Mouse (Mus musculus) liver, embryonic 13.5 days (tissue): Measurements from ENCODE around the gene Casp7. TPM values are rescaled to one million over a fixed set of nuclear protein-coding genes. Genes with fewer than 3 reads are reported as not detected.
"Not testable (repeated sequence)": the region's sequence is repeated elsewhere in the genome, so short reads cannot be mapped to it uniquely, and the experiment has no call there.

Experiments used
- ATAC-seq: fragments of 200-750 bp; cut with Nextera tagmentation; 2 replicates; pipeline ENCODE4 v1.8.0; 2017; ENCODE audit warnings: low read depth, mild to moderate bottlenecking, moderate number of reproducible peaks, moderate library complexity
- DNase-seq: peaks from one replicate; pipeline ENCODE4 v3.0.0; 2022
- H3K27ac ChIP-seq: fragments of 300-500 bp; sonication (generic); 2 replicates; pipeline ENCODE4 v1.5.1; 2015; ENCODE audit warnings: moderate library complexity, mild to moderate bottlenecking, inconsistent platforms
- H3K27me3 ChIP-seq: fragments of 300-500 bp; sonication (generic); 2 replicates; pipeline ENCODE4 v1.6.1; 2015; ENCODE audit warnings: mild to moderate bottlenecking, inconsistent platforms
- H3K36me3 ChIP-seq: fragments of 300-500 bp; sonication (generic); 2 replicates; pipeline ENCODE4 v1.6.1; 2015; ENCODE audit warnings: mild to moderate bottlenecking, inconsistent platforms
- H3K4me1 ChIP-seq: fragments of 300-500 bp; sonication (generic); replicated peaks from 2 replicates; pipeline ENCODE4 v1.6.1; 2015; ENCODE audit warnings: inconsistent platforms
- H3K4me2 ChIP-seq: fragments of 300-500 bp; sonication (generic); 2 replicates; pipeline ENCODE4 v1.6.1; 2015; ENCODE audit warnings: inconsistent platforms, mild to moderate bottlenecking, moderate library complexity
- H3K4me3 ChIP-seq: fragments of 300-500 bp; sonication (generic); replicated peaks from 2 replicates; pipeline ENCODE4 v1.5.1; 2015; ENCODE audit warnings: mild to moderate bottlenecking, inconsistent platforms
- H3K9ac ChIP-seq: fragments of 300-500 bp; sonication (generic); 2 replicates; pipeline ENCODE4 v1.6.1; 2015; ENCODE audit warnings: mild to moderate bottlenecking, inconsistent platforms
- H3K9me3 ChIP-seq: fragments of 300-500 bp; sonication (generic); replicated peaks from 2 replicates; pipeline ENCODE4 v1.6.1; 2016; ENCODE audit warnings: inconsistent platforms
- whole genome bisulfite sequencing: fragments of 180-500 bp; shearing (Covaris S2); methylation state at CpG from one replicate; pipeline ENCODE4 v1.1.7; 2015; ENCODE audit not compliant: insufficient replicate concordance; 5-methylcytosine and 5-hydroxymethylcytosine counted together
- polyA plus RNA-seq: library from polyadenylated mRNA; unstranded; fragments of >200 nt; fragmentation: Nextera tagmentation; extraction: Ambion mirVana; gene quantifications from 2 replicates; pipeline ENCODE4 v1.2.1, GENCODE M21; 2015

Casp7 gene
- 15.0 and 15.4 TPM in 2 replicates for polyA plus RNA-seq

GRCm38 (mm10) chr19:56396669-56397621 is at the start of gene Casp7:
Gene Casp7 (plus strand): TSS chr19:56397129.
- Histone ChIP-seq H3K36me3 (no peaks in the 10 kb centered on the region), H3K4me2 (peak within 1 kb of the TSS; percentile 98), H3K4me3 (peak within 1 kb of the TSS; percentile 81), H3K27me3 (no peaks in the 10 kb centered on the region), H3K4me1 (peaks cover 86% of the 10 kb centered on the region), H3K9ac (peak within 1 kb of the TSS; percentile 89), H3K27ac (peak within 1 kb of the TSS; percentile 79), H3K9me3 (no peaks in the 10 kb centered on the region)
- peak; percentile 64 for ATAC-seq
- WGBS, result under 1% methylated on average over 76 of the region's 78 CpGs
- peak; percentile 48 for DNase-seq

DNA sequence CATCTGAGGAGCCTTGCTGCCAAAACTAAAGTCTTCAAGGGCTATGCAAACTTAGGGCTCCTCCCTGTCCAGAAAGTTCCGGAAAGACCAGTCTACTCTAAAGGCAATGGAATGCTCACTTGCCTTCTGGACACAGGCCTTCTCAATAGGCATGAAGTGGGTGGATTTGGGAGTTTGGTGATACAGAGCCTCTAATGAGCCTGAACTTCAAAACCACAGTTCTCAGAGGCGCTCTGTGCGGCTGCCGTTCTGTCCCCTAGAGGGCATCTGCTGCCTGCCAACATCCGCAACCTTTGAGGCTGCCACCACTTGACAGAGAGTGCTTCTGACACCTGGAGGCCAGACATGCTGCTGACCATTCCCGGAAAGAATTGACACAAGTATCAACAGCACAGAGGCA is 47.6 kb upstream of the Casp7 start:
- WGBS, result 35% methylated on average over 6 of the region's 6 CpGs

GRCm38 (mm10) chr19:56353689-56354088 is 43.2 kb upstream of the Casp7 start:
- Histone ChIP-seq H3K4me1 (no peaks in the 10 kb centered on the region; the same call in 1 of the 2 replicates), H3K4me2 (no peak overlapping the region), H3K27ac (no peak overlapping the region), H3K9me3 (0 out of 2 replicates have a peak, but pooled peaks cover 6% of the 10 kb centered on the region), H3K36me3 (no peaks in the 10 kb centered on the region), H3K27me3 (no peaks in the 10 kb centered on the region), H3K9ac (no peak overlapping the region), H3K4me3 (no peak overlapping the region)
- 65% methylated on average over 10 of the region's 10 CpGs for WGBS
- no peak for ATAC-seq
- DNase-seq, result no peak

More for the DNA sequence above, 47.6 kb upstream of the Casp7 start:
- Histone ChIP-seq H3K9me3 (0 out of 2 replicates have a peak, but pooled peaks cover 6% of the 10 kb centered on the region), H3K9ac (no peak overlapping the region), H3K4me1 (no peaks in the 10 kb centered on the region), H3K27ac (no peak overlapping the region), H3K4me2 (no peak overlapping the region), H3K4me3 (no peak overlapping the region), H3K36me3 (no peaks in the 10 kb centered on the region), H3K27me3 (no peaks in the 10 kb centered on the region)
- ATAC-seq, result no peak
- DNase-seq, result no peak

DNA sequence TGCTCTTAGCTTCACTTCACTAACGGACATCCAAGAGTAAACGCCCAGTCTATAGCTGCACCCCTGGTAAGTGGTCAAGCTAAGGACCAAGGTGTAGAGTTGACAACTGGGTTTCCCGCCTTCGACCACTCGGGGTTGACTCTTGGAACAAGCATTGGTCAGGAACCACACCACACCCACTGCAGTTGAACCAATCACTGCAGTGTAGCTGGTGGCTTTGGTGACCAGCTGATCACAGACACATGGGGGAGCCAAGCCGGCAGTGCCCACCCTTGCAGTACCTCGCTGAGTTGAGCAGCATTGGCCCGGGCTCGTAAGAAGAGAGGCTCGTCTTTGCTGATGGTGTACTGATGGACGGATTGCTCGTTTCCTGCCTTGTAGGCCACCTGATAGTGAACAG is 41.7 kb upstream of the Casp7 start:
- no peaks in the 10 kb centered on the region for H3K27me3 ChIP-seq
- H3K4me3 ChIP-seq, result no peak overlapping the region
- H3K27ac ChIP-seq, result no peak overlapping the region
- ATAC-seq (no peak), DNase-seq (no peak)
- no peaks in the 10 kb centered on the region for H3K36me3 ChIP-seq
- H3K9me3 ChIP-seq, result 0 out of 2 replicates have a peak, but pooled peaks cover 6% of the 10 kb centered on the region
- 74% methylated on average over 12 of the region's 12 CpGs for WGBS
- H3K4me1 ChIP-seq, result no peaks in the 10 kb centered on the region; the same call in 1 of the 2 replicates
- H3K4me2 ChIP-seq, result no peak overlapping the region
- no peak overlapping the region for H3K9ac ChIP-seq

DNA sequence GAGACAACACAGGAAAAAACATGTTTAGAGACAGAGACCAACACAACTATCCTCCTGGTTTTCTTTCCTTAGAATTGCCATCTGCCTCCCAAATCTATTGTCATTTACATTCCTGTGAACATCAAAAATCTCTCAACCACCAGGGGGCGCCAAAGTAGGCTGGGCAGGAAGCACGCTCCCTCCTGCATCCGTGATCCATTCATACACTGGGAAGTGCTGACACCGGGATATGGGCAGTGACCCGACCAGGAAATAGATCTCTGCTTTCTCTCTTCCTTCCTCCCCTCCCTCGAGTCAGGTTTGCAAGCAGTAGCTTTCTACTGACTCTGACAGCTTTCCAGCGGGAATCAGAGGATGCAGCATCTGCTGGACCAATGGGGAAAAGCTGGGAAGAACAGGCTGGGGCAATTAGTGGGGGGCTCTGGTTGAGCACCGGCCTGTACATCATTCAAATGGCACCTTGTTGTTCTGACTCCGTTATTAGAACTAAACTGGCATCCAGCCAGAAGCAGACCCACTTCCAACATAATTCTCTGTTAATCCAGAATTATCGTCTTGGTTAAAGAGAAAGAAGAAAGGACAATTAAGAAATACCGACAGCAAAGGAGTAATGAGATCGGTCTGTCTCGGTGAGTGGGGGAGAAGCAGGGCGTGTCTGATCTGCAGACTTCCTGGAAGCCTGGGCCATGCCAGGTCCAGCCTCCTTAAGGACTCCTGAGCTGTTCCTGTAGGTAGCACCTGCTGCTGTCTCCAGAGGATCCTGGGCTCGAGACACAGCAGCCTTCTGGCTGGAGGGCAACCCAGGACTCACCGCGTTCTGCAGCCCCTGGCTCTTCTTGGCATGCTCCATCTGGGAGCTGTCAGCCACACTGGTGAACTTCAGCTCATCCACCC is 40.2 kb upstream of the Casp7 start:
- Histone ChIP-seq H3K4me3 (no peak overlapping the region), H3K4me1 (no peaks in the 10 kb centered on the region; the same call in 1 of the 2 replicates), H3K4me2 (0 out of 2 replicates have a peak overlapping the region, but pooled peaks have one; percentile 3), H3K27ac (no peak overlapping the region), H3K27me3 (no peaks in the 10 kb centered on the region), H3K36me3 (no peaks in the 10 kb centered on the region), H3K9me3 (0 out of 2 replicates have a peak, but pooled peaks cover 6% of the 10 kb centered on the region), H3K9ac (no peak overlapping the region)
- ATAC-seq, result no peak
- peak; percentile 41 for DNase-seq
- WGBS, result 32% methylated on average over 17 of the region's 17 CpGs

DNA sequence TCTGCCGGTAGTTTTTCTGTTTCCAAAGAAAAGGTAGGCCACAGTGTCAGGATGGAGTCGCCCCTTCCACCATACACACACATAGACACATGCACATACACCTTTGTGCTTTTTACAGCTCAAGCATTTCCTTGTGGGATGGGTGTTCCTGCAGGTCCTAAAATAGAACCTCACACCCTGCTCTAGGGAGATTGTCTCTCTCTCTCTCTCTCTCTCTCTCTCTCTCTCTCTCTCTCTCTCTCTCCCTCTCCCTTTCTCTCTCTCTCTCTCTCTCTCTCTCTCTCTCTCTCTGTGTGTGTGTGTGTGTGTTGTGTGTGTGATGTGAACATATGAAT is 39.6 kb upstream of the Casp7 start:
- 61% methylated on average over 2 of the region's 2 CpGs for WGBS
- not testable (repeated sequence) for H3K36me3 ChIP-seq, H3K4me3 ChIP-seq, H3K27me3 ChIP-seq, DNase-seq, H3K9ac ChIP-seq, H3K4me2 ChIP-seq, H3K27ac ChIP-seq, H3K9me3 ChIP-seq, ATAC-seq, H3K4me1 ChIP-seq

DNA sequence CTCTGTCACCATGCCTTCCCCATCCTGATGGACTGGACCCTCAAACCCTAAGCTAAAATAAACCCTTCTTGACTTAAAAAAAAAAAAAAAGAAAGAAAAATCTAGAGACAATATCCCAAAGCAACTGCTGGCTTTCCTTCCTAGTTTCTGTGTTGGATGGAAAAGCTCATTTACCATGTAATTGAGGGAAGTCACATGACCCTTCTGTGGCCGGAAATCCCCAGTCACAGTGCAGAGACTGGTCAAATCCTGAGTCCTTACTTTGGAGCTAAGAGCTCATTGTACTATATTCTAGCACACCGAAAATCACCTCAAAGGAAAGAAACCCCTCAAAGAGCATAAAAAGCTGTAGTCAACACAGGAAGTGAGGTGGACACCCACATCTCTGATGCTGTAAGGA is 38.0 kb upstream of the Casp7 start:
- no peak overlapping the region for H3K9ac ChIP-seq
- no peak overlapping the region for H3K4me3 ChIP-seq
- H3K4me1 ChIP-seq, result no peaks in the 10 kb centered on the region; the same call in 1 of the 2 replicates
- H3K36me3 ChIP-seq, result no peaks in the 10 kb centered on the region
- H3K4me2 ChIP-seq, result no peak overlapping the region
- DNase-seq, result no peak
- H3K27ac ChIP-seq, result no peak overlapping the region
- no peak for ATAC-seq
- 28% methylated on average over 2 of the region's 2 CpGs for WGBS
- H3K9me3 ChIP-seq, result no peaks in the 10 kb centered on the region
- H3K27me3 ChIP-seq, result no peaks in the 10 kb centered on the region

DNA sequence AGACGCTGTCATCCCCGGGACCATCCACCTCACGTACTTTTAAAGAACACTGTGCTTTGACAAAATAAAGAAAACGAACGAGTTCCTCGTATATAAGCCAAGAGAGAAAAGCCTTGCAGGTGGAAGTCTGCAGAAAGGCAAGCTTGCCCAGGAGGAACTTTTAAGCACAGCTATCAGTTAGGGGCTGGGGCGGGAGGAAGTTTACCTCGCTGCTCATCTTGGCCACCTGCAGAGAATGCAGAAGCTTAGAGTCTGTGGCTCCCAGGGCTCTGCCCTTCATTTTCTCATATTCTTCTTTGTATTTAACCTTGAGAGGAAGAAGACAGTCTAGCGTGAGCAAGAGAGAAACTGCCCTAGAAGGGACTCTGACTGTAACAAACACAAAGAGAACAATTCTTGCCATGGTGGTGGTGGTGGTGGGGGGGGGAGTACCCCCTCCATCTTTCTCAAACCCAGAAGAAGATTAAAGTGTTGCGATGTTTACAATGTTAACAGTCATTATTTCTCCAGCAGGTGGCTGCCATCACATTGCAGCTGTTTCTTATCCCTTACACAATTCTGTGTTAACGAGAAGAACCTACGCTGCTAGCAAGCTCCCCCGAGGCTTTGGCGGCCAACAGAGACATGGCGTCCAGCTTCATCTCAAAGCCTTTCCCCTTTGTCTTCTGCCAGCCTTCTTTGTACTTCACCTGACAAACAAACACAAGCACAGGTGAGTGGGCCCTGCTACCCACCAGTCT is 33.0 kb upstream of the Casp7 start:
- 58% methylated on average over 15 of the region's 15 CpGs for WGBS
- no peak overlapping the region for H3K9ac ChIP-seq

DNA sequence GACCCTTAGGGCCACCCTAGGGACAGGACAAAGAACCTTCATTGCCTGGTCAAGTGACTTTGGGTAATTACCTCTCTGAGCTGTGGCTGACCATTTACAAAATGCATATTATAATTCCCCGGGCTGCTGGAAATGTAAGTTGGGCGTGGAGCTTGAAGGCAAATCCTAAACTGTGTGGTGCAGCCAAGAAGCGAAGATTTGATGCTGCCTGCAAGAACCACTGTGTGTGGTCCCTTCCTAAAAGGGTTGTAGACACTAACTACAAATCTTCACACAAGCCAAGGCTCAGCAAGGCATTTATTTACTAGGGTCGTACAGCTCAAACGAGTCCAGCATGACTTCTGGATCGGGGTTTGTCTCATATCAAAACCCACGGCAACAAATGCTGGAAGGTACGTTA is 32.4 kb upstream of the Casp7 start:
- no peaks in the 10 kb centered on the region for H3K9me3 ChIP-seq
- no peaks in the 10 kb centered on the region for H3K4me1 ChIP-seq
- H3K27ac ChIP-seq, result no peak overlapping the region
- H3K9ac ChIP-seq, result no peak overlapping the region
- H3K27me3 ChIP-seq, result no peaks in the 10 kb centered on the region
- WGBS, result 82% methylated on average over 8 of the region's 8 CpGs
- ATAC-seq, result no peak
- H3K36me3 ChIP-seq, result no peaks in the 10 kb centered on the region
- H3K4me2 ChIP-seq, result no peak overlapping the region
- H3K4me3 ChIP-seq, result no peak overlapping the region
- no peak for DNase-seq

More for the DNA sequence above, 33.0 kb upstream of the Casp7 start:
- Histone ChIP-seq H3K36me3 (no peaks in the 10 kb centered on the region), H3K9me3 (no peaks in the 10 kb centered on the region), H3K27ac (no peak overlapping the region), H3K4me1 (no peaks in the 10 kb centered on the region), H3K27me3 (no peaks in the 10 kb centered on the region), H3K4me2 (no peak overlapping the region), H3K4me3 (no peak overlapping the region)
- DNase-seq, result no peak
- ATAC-seq, result no peak

GRCm38 (mm10) chr19:56366168-56366567 is 30.8 kb upstream of the Casp7 start:
- H3K36me3 ChIP-seq, result no peaks in the 10 kb centered on the region
- ATAC-seq, result no peak
- no peak for DNase-seq
- 73% methylated on average over 11 of the region's 11 CpGs for WGBS
- no peak overlapping the region for H3K4me2 ChIP-seq
- no peaks in the 10 kb centered on the region for H3K4me1 ChIP-seq
- H3K9me3 ChIP-seq, result no peaks in the 10 kb centered on the region
- no peak overlapping the region for H3K27ac ChIP-seq
- no peak overlapping the region for H3K4me3 ChIP-seq
- no peaks in the 10 kb centered on the region for H3K27me3 ChIP-seq
- no peak overlapping the region for H3K9ac ChIP-seq
